Mouse (Mus musculus): ENCODE data around the gene Grik3.

- TF ChIP-seq POLR2A (IDR thresholded peaks at IDR 0.05; ENCODE audit: low read depth, low read length) (no peak), CTCF (IDR thresholded peaks at IDR 0.05; ENCODE audit: borderline replicate concordance, insufficient read depth, low read length) (no peak)
These were observed 150.6 kb downstream of the Grik3 start for GRCm38 (mm10) chr4:125640921-125641663.

All from embryonic fibroblast, embryonic 13.5 days (primary cell).